Mouse (Mus musculus): Measurements from ENCODE around the gene Spint3. TPM values are rescaled to one million over a fixed set of nuclear protein-coding genes. Genes with fewer than 3 reads are reported as not detected.

Spint3 gene
- polyA plus RNA-seq, 1 experiment, result not detected

DNA sequence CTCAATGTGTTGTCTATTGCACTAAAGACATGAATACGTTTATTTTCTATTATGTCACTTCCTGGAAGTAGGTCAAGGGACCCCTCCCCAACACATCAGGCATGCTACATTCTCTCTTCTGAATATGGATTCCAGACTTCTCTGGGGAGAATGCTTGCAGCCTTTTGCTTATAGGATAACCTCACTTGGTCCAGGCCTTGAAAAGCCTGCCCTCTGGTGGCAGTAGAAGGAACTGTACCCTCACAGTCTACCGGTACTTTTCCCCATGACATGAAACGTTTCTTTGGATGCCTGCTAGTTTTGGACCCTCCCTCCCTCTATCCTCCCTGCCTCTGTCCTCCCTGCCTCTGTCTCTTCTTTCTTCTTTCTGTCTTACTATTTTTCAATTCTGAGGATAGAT is 42.1 kb downstream of the Spint3 start:
- TF ChIP-seq GATA1 (IDR thresholded peaks at IDR 0.05; ENCODE audit: low read length), result no peak

DNA sequence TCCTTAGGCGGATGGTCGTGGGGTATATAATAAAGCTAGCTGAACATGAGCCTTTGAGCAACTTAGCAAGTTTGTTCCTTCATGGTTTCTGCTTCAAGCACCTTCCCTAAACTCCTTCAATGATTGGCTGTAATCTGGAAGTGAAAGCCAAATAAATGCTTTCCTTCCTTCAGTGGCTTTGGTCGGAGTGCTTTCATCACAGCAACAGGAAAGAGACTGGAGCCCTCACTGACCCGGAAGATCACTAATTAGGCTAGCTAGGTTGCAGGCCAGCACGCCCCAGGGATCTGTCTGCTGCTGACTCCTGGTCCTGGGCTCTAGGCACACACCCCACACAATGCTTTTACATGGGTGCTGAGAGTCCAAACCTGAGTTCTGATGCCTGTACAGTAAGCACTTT is 44.7 kb downstream of the Spint3 start:
- no peak for TF ChIP-seq GATA1 (IDR thresholded peaks at IDR 0.05; ENCODE audit: low read length)

- TF ChIP-seq GATA1 (IDR thresholded peaks at IDR 0.05; ENCODE audit: low read length), result no peak
Observed at GRCm38 (mm10) chr2:164523301-164523773, 49.9 kb downstream of the Spint3 start.

GRCm38 (mm10) chr2:164522280-164522679 is 51.0 kb downstream of the Spint3 start:
- no peak for TF ChIP-seq GATA1 (IDR thresholded peaks at IDR 0.05; ENCODE audit: low read length)

GRCm38 (mm10) chr2:164521841-164522240 is 51.4 kb downstream of the Spint3 start:
- no peak for TF ChIP-seq GATA1 (IDR thresholded peaks at IDR 0.05; ENCODE audit: low read length)

DNA sequence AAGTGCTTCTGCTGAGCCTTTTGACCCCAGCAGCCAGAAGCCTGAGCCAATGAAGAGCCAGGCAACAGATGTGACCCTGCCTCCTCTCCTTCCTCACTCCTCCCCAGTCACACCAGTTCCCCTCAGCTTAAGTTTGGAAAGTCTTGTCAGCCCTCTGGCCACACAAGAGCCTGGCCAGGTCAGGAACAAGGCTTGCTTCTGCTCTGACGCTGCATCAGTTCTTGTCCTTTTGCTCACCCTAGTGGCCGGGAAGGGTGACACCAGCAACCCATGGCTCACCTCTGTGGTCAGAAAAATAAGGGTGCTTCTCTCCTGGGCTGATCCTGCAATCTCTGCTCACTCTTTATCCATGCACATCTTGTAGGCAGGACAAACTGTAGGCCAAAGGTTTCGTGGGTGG is 52.5 kb downstream of the Spint3 start:
- no peak for TF ChIP-seq GATA1 (IDR thresholded peaks at IDR 0.05; ENCODE audit: low read length)

Other genes starting within 250 kb of the Spint3 start
- gene Svs5, start 240.7 kb downstream of the Spint3 start, polyA plus RNA-seq (2012), result not detected in 2 replicates
- gene Slpi, start 184.4 kb downstream of the Spint3 start, polyA plus RNA-seq (2012), result not detected in 2 replicates
- gene Rbpjl, start 170.3 kb downstream of the Spint3 start, polyA plus RNA-seq (2012), result not detected in 2 replicates
- gene Matn4, start 168.3 kb downstream of the Spint3 start, polyA plus RNA-seq (2012), result not detected in 2 replicates
- not detected in 2 replicates for gene Sdc4, start 129.6 kb downstream of the Spint3 start, polyA plus RNA-seq (2012)
- gene Sys1, start 116.5 kb downstream of the Spint3 start, polyA plus RNA-seq (2012), result 219 and 244 TPM in 2 replicates
- gene Gm20458, start 112.5 kb downstream of the Spint3 start, polyA plus RNA-seq (2012), result 8.1 and 9.4 TPM in 2 replicates
- not detected in 2 replicates for gene Trp53tg5, start 99.7 kb downstream of the Spint3 start, polyA plus RNA-seq (2012)
- gene Dbndd2, start 87.4 kb downstream of the Spint3 start, polyA plus RNA-seq (2012), result 25.2 and 30.2 TPM in 2 replicates
- gene Pigt, start 75.9 kb downstream of the Spint3 start, polyA plus RNA-seq (2012), result 118 and 139 TPM in 2 replicates
- gene Wfdc2, start 11.0 kb downstream of the Spint3 start, polyA plus RNA-seq (2012), result not detected in 2 replicates
- gene Wfdc6a, start 12.0 kb upstream of the Spint3 start, polyA plus RNA-seq (2012), result not detected in 2 replicates
- gene Eppin, start 20.1 kb upstream of the Spint3 start, polyA plus RNA-seq (2012), result not detected in 2 replicates
- not detected in 2 replicates for gene Wfdc6b, start 40.1 kb upstream of the Spint3 start, polyA plus RNA-seq (2012)
- gene Wfdc8, start 40.2 kb upstream of the Spint3 start, polyA plus RNA-seq (2012), result not detected in 2 replicates
- gene Wfdc16, start 65.3 kb upstream of the Spint3 start, polyA plus RNA-seq (2012), result not detected in 2 replicates
- gene Wfdc10, start 82.6 kb upstream of the Spint3 start, polyA plus RNA-seq (2012), result not detected in 2 replicates
- not detected in 2 replicates for gene Wfdc9, start 83.1 kb upstream of the Spint3 start, polyA plus RNA-seq (2012)
- not detected in 2 replicates for gene Wfdc11, start 100.6 kb upstream of the Spint3 start, polyA plus RNA-seq (2012)
- not detected in 2 replicates for gene Wfdc13, start 111.6 kb upstream of the Spint3 start, polyA plus RNA-seq (2012)
- gene Spint4, start 125.0 kb upstream of the Spint3 start, polyA plus RNA-seq (2012), result not detected in 2 replicates
- gene Spint5, start 141.8 kb upstream of the Spint3 start, polyA plus RNA-seq (2012), result not detected in 2 replicates
- gene Wfdc3, start 172.5 kb upstream of the Spint3 start, polyA plus RNA-seq (2012), result 0.03 and 0.04 TPM in 2 replicates
- 131 and 212 TPM in 2 replicates for gene Dnttip1, start 172.5 kb upstream of the Spint3 start, polyA plus RNA-seq (2012)
- 170 and 261 TPM in 2 replicates for gene Ube2c, start 196.4 kb upstream of the Spint3 start, polyA plus RNA-seq (2012)
- not detected in 2 replicates for gene Tnnc2, start 206.5 kb upstream of the Spint3 start, polyA plus RNA-seq (2012)
- gene Snx21, start 212.4 kb upstream of the Spint3 start, polyA plus RNA-seq (2012), result 3.9 and 5.2 TPM in 2 replicates
- 34.2 and 58.7 TPM in 2 replicates for gene Acot8, start 231.4 kb upstream of the Spint3 start, polyA plus RNA-seq (2012)
- 1.6 TPM in 2 replicates for gene Zswim3, start 231.6 kb upstream of the Spint3 start, polyA plus RNA-seq (2012)
- 29.9 and 31.4 TPM in 2 replicates for gene Zswim1, start 249.2 kb upstream of the Spint3 start, polyA plus RNA-seq (2012)